Mouse (Mus musculus) midbrain, embryonic 16.5 days (tissue): ENCODE measurements around the gene Coro1c. TPM values are rescaled to one million over a fixed set of nuclear protein-coding genes. Genes with fewer than 3 reads are reported as not detected.

Source experiments
- ATAC-seq: fragments of 200-750 bp; cut with Nextera tagmentation; 2 replicates; pipeline ENCODE4 v1.8.0; 2017; ENCODE audit warnings: moderate TSS enrichment
- H3K27ac ChIP-seq: fragments of 300-500 bp; sonication (generic); 2 replicates; pipeline ENCODE4 v1.5.1; 2014; ENCODE audit warnings: mild to moderate bottlenecking, low read length, mixed read lengths
- H3K27me3 ChIP-seq: fragments of 300-500 bp; sonication (generic); 2 replicates; pipeline ENCODE4 v1.6.1; 2014; ENCODE audit warnings: low read depth, low read length, mixed read lengths; ENCODE audit not compliant: control insufficient read depth, insufficient read depth
- H3K36me3 ChIP-seq: fragments of 300-500 bp; sonication (generic); 2 replicates; pipeline ENCODE4 v1.6.1; 2014; ENCODE audit warnings: mild to moderate bottlenecking, low read length, moderate library complexity, mixed read lengths; ENCODE audit not compliant: control insufficient read depth, insufficient read depth
- H3K4me1 ChIP-seq: fragments of 300-500 bp; sonication (generic); 2 replicates; pipeline ENCODE4 v1.6.1; 2014; ENCODE audit warnings: mild to moderate bottlenecking, low read length, mixed read lengths; ENCODE audit not compliant: control insufficient read depth, insufficient read depth
- H3K4me2 ChIP-seq: fragments of 300-500 bp; sonication (generic); 2 replicates; pipeline ENCODE4 v1.6.1; 2014; ENCODE audit warnings: mild to moderate bottlenecking, low read length, mixed read lengths
- H3K4me3 ChIP-seq: fragments of 300-500 bp; sonication (generic); 2 replicates; pipeline ENCODE4 v1.5.1; 2014; ENCODE audit warnings: low read depth, mild to moderate bottlenecking, low read length, moderate library complexity, mixed read lengths
- H3K9ac ChIP-seq: fragments of 300-500 bp; sonication (generic); 2 replicates; pipeline ENCODE4 v1.6.1; 2014; ENCODE audit warnings: low read depth, low read length, mixed read lengths
- H3K9me3 ChIP-seq: fragments of 300-500 bp; sonication (generic); replicated peaks from 2 replicates; pipeline ENCODE4 v1.6.1; 2014; ENCODE audit warnings: mild to moderate bottlenecking, low read length, mixed read lengths; ENCODE audit not compliant: control insufficient read depth, poor library complexity, severe bottlenecking
- WGBS: fragments of 180-500 bp; shearing (Covaris S2); extraction: QIAGEN DNeasy Blood & Tissue Kit; methylation state at CpG from one replicate; pipeline ENCODE4 v1.1.7; 2014; 5-methylcytosine and 5-hydroxymethylcytosine counted together
- polyA plus RNA-seq: library from polyadenylated mRNA; unstranded; fragments of >200 nt; fragmentation: Nextera tagmentation; extraction: Ambion mirVana; gene quantifications from 2 replicates; pipeline ENCODE4 v1.2.1, GENCODE M21; 2015

Gene Coro1c
- polyA plus RNA-seq: 201 and 209 TPM in 2 replicates

DNA sequence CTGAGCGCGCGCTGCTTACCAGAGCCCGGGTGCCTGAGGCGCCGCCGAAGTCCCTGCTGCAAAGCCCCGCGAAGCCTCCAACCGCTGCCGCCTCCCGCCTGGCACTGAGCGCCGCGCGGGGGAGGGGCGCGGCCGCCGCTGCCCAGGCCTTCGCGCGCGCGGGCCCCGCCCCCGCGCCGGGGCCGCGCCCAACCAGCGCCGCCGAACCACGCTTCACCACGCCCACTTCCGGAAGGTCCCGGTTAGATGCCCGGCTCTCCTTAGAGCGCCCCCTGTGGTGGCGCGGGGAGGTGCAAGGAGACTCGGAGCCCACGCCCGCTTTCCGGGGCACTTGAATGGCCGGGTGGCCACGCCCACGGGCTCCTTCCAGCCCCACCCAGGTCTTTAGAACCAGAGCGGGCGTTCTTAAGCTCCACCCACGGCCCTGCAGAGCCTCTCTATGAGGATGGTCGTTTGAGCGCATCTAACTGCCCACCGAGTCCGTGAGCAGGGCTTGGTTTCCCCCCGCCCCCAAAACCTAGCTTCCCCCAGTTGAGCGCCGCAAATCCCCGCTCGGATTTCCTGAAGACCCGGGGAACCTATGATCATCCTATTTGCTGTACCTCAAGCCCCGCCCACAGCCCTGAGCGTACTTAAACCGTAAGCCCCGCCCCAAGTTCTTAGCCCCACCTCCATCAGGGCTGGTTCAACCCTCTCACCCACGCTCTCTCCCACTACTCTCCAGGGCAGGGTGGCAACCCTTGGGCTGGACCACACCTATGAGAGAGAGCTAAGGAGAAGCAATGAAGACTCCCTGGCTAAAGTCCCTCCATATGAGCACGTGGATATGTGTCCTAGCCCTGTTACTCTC, at the start of gene Coro1c:
Gene Coro1c, minus strand, starts transcription at position 167 of the 850 bp plus-strand sequence.
- Histone ChIP-seq H3K4me2 (peak within 1 kb of the TSS; percentile 90), H3K36me3 (no peaks in the 10 kb centered on the region), H3K27ac (peak within 1 kb of the TSS; percentile 88), H3K27me3 (no peaks in the 10 kb centered on the region), H3K4me3 (peak within 1 kb of the TSS; percentile 67), H3K4me1 (peaks cover 35% of the 10 kb centered on the region), H3K9ac (peak within 1 kb of the TSS; percentile 97), H3K9me3 (no peaks in the 10 kb centered on the region)
- peak; percentile 93 for ATAC-seq
- WGBS: 0% methylated on average over 56 of the region's 68 CpGs

DNA sequence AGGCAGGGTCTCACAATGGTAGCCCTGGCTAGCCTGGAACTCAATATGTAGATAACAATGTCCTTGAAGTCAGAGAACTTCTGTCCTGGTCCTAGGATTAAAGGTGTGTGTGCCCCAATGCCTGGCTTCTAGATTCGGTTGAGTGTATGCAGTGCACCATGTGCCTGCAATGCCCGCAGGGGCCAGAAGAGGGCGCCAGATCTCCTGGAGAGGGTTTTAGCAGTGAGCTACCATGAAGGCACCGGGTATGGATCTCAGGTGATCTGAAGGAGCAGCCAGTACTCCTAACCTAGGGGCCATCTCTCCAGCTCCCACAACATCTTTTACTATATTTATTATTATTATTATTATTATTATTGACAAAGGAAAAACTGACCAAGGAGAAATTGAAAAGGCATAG, 48.0 kb upstream of the Coro1c start:
- 5% methylated on average over 4 of the region's 4 CpGs for WGBS
- 0 out of 2 replicates have a peak, but pooled peaks have one; percentile 61 for ATAC-seq

DNA sequence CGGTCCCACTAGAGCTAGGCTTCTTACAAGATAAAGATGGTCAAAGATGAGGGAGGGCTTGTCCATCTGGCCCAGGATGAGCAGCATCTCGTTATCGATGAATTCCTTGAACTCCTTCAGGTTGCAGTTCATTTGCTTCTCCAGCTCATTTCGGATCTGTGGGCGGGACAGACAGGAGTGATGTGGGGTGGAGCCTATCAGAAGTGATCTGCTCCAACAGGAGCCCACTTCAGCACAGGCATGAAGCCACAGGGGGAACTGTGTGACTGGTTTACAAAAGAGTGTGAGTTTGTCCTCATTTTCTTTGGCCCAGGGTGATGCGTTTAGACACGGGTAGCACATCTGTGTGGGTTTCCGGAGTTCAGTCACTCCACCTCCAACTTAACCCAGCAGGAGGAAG, 47.1 kb upstream of the Coro1c start:
- Histone ChIP-seq H3K36me3 (peaks cover 24% of the 10 kb centered on the region), H3K4me3 (no peak overlapping the region), H3K4me2 (no peak overlapping the region), H3K9ac (no peak overlapping the region), H3K27me3 (no peaks in the 10 kb centered on the region), H3K27ac (no peak overlapping the region), H3K9me3 (no peaks in the 10 kb centered on the region), H3K4me1 (peaks cover 2% of the 10 kb centered on the region; the same call in 1 of the 2 replicates)
- ATAC-seq: no peak
- 88% methylated on average over 8 of the region's 8 CpGs for WGBS

More for the DNA sequence above, 48.0 kb upstream of the Coro1c start:
- Histone ChIP-seq H3K27ac (no peak overlapping the region), H3K4me3 (no peak overlapping the region), H3K9me3 (no peaks in the 10 kb centered on the region), H3K4me1 (peaks cover 2% of the 10 kb centered on the region; the same call in 1 of the 2 replicates), H3K4me2 (no peak overlapping the region), H3K36me3 (peaks cover 17% of the 10 kb centered on the region), H3K27me3 (no peaks in the 10 kb centered on the region), H3K9ac (no peak overlapping the region)

DNA sequence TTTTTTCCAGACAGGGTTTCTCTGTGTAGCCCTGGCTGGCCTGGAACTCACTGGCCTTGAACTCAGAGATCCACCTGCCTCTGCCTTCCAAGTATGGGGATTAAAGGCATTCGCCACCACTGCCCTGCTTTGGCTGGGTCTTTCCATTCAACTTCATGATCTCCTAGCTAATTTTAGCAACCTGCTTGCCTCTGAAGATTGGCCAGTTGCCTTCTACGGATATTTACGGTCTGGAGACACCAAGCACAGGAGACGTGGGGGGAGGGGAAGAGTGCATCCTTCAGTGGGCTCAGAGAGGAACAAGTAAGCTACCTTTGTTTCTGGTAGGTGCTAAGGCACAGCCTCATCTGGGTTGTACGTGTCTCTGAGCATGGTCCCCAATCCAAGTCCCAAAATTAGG, 46.7 kb upstream of the Coro1c start:
- WGBS: 86% methylated on average over 5 of the region's 5 CpGs
- no peak for ATAC-seq
- Histone ChIP-seq H3K27ac (no peak overlapping the region), H3K9me3 (no peaks in the 10 kb centered on the region), H3K4me2 (no peak overlapping the region), H3K4me1 (peaks cover 2% of the 10 kb centered on the region; the same call in 1 of the 2 replicates), H3K36me3 (peaks cover 24% of the 10 kb centered on the region), H3K4me3 (no peak overlapping the region), H3K27me3 (no peaks in the 10 kb centered on the region), H3K9ac (no peak overlapping the region)

DNA sequence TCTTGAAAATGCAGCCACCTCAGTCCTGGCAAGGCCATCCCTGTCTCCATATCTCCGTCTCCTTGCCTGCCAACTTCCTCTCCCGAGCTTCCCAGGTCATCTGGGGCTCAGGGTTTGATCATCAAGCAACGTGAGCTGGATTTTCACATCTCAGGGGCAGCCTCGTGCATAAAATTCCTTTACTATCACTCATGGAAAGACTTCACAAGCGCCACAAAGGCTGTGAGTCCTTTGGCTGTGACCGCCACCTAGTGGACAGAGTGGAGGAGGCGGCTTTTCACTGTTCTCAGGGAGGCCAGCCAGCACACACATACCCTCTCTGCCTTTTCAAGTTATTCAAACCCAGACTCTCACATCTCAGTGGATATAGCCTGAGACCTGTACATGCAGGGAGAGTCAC, 45.9 kb upstream of the Coro1c start:
- H3K4me2 ChIP-seq: no peak overlapping the region
- no peaks in the 10 kb centered on the region for H3K9me3 ChIP-seq
- peak overlapping the region; percentile 65 for H3K27ac ChIP-seq
- H3K36me3 ChIP-seq: peaks cover 29% of the 10 kb centered on the region
- no peak overlapping the region for H3K4me3 ChIP-seq
- no peak overlapping the region for H3K9ac ChIP-seq
- H3K4me1 ChIP-seq: peaks cover 2% of the 10 kb centered on the region; the same call in 1 of the 2 replicates
- H3K27me3 ChIP-seq: no peaks in the 10 kb centered on the region
- 11% methylated on average over 7 of the region's 7 CpGs for WGBS
- ATAC-seq: peak; percentile 69; the same call in 1 of the 2 replicates

DNA sequence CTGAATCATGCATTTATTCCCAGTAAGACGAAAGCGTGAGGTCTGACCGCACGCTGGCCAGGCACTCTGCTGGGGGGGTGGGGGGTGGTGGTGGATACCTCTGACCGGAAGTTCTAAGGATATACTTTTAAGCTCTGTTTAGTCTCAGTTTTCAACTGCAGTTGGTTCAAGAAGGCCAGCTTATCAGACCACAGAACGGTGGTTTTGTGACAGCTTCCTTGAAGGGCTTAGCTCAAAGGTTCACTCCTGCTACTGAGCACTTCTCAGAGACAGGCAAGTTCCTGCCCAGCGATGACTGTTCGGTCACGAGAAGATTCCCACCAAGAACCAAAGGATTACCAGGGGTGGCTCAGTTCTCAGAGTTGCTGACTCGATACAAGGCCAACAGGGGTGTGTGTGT, 44.0 kb upstream of the Coro1c start:
- Histone ChIP-seq H3K27me3 (no peaks in the 10 kb centered on the region), H3K36me3 (peaks cover 33% of the 10 kb centered on the region)
- ATAC-seq: no peak

DNA sequence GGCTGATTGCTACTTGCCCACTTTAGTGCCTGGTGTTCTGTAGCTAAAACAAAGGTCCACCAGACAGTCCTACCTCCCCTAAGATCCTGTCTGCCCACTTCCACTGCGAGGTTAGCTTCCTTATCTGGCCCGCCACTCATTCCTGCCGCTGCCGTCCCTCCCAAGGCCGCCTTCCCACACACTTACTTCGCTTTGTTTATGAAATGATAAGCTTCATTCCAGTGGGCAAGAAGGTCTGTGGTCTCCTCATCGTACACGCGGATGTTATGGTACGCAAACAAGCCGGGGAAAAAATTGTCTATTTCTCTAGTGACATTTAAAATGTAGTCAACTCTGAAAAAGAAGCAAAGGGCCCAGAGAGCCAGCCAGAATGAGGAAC, 43.1 kb upstream of the Coro1c start:
- no peak overlapping the region for H3K4me2 ChIP-seq
- H3K4me3 ChIP-seq: no peak overlapping the region
- H3K36me3 ChIP-seq: peaks cover 36% of the 10 kb centered on the region
- 93% methylated on average over 11 of the region's 11 CpGs for WGBS
- no peaks in the 10 kb centered on the region for H3K9me3 ChIP-seq
- H3K4me1 ChIP-seq: peaks cover 2% of the 10 kb centered on the region; the same call in 1 of the 2 replicates
- no peak overlapping the region for H3K9ac ChIP-seq
- no peak for ATAC-seq
- H3K27me3 ChIP-seq: no peaks in the 10 kb centered on the region
- H3K27ac ChIP-seq: no peak overlapping the region

More for the DNA sequence above, 44.0 kb upstream of the Coro1c start:
- Histone ChIP-seq H3K9ac (no peak overlapping the region), H3K9me3 (no peaks in the 10 kb centered on the region), H3K4me1 (peaks cover 2% of the 10 kb centered on the region; the same call in 1 of the 2 replicates), H3K27ac (no peak overlapping the region), H3K4me2 (no peak overlapping the region), H3K4me3 (no peak overlapping the region)
- 90% methylated on average over 10 of the region's 10 CpGs for WGBS

DNA sequence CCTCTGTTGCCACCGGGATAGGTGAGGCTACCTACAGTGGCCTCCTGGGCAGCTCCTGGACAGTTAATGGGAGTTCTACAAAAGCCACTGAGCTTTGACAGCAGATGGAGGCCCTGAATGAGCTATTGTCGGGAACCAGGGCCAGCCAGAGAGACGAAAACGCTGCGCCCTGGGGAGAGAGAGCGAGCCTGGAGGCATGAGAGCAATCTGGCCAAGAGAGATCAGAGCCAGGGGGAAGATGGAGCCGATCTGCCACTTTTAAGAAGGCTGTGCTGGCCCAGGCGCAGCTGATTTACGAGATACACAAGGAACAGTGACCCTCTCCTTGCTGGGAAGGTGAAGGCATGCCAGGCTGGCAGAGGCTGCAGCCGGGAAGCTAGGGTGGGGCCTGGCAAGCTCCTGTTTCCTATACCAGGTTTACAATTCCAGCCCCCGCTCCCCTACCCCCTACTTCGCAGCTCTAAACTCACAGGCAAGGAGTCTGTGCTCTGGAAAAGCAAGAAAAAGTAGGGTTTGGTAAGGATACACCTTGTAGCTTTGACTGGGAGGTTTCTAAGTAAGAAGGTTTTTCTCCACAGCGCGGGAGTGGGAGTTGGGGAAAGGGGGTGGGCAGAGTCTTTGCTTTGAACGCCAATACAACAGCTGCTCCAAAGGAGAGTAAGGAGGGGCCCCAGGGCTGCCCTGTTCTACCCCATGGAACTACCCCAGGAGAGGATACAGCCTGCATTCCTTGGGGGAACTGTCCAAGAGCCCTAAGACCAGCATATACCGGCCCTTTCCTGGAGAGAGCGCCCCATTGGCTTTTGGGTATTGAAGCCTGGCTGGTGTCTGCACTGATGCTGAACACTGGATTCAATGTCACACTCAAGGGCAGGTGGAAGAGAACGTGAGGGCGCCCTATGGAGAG, 42.5 kb upstream of the Coro1c start:
- Histone ChIP-seq H3K27ac (no peak overlapping the region), H3K9ac (no peak overlapping the region), H3K4me3 (no peak overlapping the region), H3K27me3 (no peaks in the 10 kb centered on the region), H3K4me2 (no peak overlapping the region), H3K36me3 (peaks cover 40% of the 10 kb centered on the region), H3K9me3 (no peaks in the 10 kb centered on the region), H3K4me1 (peaks cover 2% of the 10 kb centered on the region; the same call in 1 of the 2 replicates)
- no peak for ATAC-seq
- WGBS: 76% methylated on average over 19 of the region's 19 CpGs
